Mouse (Mus musculus): Measurements from ENCODE around the gene Zbtb38. TPM values are rescaled to one million over a fixed set of nuclear protein-coding genes. Genes with fewer than 3 reads are reported as not detected.

Gene Zbtb38
- total RNA-seq, 1 experiment from 2014 or later, result 52.1 TPM

DNA sequence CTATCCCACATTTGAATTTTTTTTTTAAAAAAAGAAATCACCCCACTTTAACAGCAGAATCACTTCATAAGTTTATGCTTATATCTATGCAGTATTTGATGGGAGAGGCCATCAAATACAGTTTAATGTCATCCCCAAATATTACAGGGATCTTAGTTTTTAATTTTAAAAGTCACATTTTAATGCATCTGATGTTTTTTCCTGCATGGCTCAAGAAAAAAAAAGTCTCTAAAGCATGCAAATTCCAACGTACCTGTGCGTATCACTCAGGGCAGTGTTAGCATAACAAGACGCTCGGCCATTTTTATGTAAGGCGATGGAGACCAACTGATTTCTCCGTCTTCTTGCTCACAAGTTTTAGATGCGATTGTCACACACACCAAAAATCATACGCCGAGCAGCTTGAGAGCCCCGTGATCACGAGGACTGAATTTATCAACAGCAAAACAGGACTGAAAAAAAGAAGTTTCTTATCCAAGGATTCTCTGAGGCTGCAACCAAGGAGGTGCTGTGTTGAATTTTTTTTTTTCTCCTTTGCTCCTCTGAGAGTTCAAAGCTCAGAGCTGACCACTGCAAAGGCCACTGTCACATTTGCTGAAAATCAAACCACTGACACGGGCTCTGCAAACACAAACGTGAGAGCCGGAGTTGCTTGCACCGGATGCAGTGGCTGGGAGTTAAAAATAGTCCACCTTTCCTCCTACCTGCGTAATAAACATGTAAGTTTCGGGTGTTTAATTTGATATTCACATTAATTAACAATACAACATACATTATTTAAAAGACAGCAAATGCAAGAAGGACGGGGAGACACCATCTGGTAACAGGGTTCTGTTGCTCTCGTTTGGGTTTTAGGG is 21.4 kb downstream of the Zbtb38 start:
- no peak for DNase-seq

GRCm38 (mm10) chr9:96730311-96730625 is 22.4 kb downstream of the Zbtb38 start:
- DNase-seq, result no peak

DNA sequence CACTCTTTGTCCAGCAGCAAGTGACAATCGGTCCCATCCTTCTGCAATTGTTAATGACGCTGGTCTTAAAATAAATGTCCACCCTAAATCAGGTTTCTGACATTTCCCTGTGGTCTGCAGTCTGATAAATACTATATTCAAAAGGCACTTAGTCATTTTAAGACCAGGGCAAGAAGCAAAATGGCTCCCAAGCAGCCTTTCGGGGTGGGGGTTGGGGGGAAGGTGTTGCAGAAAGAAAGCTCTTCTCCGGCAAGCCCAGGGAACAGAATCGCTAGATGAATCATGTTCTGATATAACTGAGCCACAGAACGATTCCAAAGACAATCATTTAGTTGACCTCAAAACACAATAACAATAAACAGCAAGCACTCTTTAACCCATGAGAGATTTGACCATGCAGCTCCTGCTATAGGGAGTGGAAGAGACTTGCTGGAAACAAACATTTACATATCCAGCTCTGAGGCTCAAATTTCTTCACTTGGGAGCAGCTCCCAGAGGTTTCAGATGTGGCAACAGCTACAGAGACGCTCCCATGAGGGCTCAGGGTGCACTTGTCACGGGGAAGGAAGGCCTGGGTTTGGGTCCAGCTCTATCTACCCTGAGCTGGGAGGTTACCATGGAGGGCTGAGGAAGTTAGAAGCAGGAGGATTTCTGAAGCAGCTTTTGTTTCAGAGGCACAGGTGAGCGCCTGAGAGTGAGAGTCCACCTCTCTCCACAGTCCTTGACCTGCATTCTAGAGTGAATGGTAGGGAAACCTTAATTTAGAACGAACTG is 22.9 kb downstream of the Zbtb38 start:
- DNase-seq, result no peak

DNA sequence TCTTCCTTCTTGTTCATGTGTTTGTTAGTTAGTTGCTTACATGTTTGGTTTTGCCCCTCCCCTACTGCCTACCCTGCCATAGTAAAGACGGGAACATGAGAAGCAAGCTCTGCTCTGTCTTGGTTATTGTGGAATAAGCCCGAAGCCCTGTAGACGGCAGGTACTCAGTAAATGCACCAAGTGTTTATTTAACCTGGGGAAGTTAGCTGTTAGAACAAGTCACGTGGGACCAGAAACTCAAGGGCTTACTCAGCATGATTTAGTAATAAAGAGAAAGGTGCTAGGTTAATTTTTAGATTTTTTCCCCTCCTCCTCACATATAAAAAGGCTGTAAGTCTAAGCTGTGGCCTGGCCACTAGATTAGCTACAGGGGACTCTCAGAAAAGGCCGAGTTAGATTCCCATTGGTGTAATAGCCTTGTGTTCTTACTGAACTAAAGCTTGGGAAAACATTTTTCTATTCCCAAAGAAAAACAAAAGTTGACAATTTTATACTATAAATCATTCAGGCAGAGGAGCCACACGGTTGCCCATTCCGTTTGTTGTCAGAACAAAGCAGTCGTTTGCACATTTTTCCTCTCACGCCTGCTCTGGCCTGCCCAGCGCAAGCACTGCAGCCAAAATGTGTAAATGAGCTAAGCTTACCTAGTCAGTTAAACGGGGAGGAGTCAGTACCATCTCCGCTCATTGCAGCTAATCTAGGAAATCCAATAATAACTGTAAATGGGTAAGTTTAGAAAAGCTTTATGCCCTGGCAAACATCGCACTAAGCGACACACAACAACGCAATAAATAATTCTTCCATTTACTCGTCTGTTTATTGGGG is 24.1 kb downstream of the Zbtb38 start:
- DNase-seq, result no peak

DNA sequence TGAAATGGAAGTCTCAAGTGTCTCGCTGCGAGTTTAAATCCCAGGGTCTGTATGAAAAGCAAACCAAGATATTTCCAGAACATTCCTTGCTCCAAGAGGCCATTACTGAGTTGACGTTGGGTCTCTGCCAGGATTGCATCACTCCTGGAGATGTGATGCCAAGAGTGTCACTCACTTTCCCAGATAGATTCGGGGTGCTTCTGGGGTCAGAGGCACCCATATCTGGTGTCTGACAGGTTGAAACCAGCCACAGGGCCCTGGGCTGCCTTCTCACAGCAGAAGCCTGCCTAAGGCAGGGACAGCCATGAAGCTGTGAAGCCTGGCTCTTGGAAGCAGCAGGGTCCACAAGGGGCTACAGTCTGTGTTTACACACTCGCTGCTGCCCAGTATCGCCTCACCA is 24.9 kb downstream of the Zbtb38 start:
- peak; percentile 81 for DNase-seq

DNA sequence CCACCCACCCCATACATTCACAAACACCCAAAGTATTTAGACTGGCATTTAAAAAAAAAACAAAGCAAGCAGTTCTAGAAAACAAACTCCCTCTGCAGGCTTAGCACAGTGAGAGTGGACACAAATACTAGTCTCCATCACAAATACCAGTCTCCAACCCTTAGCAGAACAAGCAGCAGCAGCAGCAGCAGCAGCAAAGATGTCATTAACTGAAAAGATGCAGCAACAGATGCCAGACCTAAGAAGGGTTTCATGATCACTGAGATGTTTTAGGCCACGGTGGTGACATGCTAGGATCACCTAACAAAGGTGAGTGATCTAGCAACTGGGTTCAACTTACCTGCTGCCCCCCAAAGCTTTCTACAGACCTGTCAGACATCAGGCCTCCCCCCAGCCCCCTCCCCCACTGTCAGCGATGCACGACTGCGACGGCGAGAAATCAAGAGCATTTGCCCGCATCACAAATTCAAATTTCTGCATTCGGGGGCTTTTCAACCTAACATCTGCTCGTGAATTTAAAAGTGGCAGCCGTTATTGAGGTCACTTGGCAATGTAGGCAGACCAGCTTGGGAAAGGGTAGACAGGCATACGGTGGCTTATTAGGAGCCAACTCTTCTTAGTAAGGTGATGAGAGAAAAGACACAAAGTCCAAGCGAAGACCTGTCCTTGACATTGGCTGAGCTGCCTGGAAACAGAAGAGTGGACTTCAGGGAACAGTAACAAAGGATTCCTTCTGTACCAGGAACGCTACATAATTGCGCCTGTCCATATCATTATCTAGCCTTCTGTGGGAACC is 26.1 kb downstream of the Zbtb38 start:
- DNase-seq, result no peak

DNA sequence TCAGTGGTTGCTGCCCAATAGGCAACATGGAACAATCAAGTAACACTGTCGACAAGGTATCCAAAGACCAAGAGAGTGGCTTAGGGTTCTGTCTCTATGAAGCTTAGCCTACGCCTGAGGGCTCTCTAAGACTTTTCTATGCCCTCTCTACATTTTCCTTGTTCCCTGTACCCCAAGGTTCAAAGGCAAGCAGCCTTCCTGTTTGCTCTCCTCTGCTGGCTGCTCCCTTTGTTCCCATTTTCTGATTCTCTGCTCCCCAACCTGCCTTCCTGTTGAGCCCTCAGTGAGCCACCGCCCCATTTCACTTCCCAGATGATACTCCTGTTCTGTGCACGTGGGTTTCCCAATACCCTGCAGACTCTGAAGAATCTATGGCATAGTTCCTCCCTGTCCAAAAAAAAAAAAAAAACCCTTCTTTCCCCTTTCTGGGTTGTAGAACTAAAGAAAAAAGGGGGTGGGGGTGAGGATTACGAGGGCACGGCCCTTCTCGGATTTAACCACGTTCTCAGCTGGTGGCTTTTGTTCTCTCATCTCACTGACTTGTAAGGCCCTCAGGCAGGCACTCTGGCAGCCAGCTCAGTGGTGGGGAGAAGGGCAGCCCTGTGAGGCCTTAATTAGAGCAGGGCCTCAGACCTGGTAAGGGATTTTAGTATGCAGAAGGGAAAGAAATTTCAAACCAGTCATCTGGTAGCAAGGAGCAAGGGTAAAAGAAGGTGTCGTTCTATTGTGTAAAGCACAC is 26.9 kb downstream of the Zbtb38 start:
- DNase-seq, result no peak

- no peak for DNase-seq
Measured at GRCm38 (mm10) chr9:96723650-96724049, 29.0 kb downstream of the Zbtb38 start.

GRCm38 (mm10) chr9:96721163-96721799 is 31.4 kb downstream of the Zbtb38 start:
- no peak for DNase-seq

DNA sequence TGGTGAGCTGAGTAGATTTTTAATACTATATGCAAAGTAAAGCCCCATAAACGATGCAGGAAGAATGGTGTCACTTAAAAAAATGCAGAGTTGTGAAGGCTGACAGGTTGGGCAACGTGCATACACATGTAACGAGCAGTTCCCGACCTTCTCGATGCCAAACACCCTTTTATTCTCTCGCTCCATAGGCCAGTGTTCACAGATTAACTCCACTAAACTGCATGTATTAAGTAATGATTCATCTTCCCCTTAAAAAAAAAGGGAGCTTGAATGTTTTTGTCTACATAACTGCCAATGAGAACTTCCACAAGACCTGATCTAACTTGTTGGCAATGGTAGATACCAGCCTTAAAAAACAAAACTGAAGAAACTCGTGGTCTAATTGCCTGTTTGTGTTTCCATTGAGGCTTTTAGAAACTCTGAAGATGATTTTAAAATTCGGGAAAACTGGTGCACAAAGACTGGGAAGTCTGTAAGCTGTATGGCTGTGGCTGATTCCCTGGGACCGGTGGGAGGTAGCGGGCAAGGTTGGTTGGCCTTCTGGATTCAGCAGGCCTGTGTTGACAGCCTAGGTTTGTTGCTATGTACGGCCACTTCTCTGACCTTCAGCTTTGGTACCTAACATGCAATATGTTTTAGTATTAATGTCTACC is 32.0 kb downstream of the Zbtb38 start:
- DNase-seq, result no peak

GRCm38 (mm10) chr9:96719408-96720158 is 33.0 kb downstream of the Zbtb38 start:
- peak; percentile 88 for DNase-seq

DNA sequence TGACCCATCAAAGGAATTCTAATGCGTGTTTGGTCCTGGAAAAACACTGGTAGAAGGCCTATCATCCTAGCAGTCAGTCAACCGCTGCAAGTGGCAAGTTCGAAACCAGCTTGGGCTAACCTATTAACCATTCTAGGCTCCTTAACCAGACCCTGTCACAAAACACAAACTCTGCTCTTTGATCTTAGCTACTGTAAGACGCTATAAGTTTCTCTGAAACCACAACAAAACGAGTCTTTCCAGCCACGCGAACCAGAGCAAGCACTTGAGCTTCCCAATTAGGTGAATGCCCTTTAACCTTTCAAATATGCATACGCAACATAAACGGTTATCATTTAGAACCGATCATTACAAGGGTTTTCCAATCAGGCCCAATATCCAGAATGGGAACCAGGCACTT is 33.7 kb downstream of the Zbtb38 start:
- DNase-seq, result no peak

DNA sequence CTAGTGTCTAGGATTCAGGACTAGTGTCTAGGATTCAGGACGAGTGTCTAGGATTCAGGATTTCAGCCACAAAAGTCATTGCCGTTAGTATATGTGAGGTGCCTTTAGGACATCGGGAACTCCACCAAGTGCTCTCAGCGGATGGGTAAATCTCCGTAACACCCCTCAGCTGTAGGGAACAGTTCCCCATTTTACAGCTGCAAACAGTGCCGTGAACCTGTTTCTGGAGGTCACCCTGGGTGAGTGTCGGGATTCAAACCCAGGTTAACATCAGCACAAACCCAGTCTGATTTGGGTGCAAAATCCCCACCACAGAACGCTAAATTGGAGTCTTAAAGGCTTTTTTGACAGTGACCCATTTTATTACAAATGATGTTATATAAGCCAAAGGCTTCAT is 34.2 kb downstream of the Zbtb38 start:
- DNase-seq, result no peak

DNA sequence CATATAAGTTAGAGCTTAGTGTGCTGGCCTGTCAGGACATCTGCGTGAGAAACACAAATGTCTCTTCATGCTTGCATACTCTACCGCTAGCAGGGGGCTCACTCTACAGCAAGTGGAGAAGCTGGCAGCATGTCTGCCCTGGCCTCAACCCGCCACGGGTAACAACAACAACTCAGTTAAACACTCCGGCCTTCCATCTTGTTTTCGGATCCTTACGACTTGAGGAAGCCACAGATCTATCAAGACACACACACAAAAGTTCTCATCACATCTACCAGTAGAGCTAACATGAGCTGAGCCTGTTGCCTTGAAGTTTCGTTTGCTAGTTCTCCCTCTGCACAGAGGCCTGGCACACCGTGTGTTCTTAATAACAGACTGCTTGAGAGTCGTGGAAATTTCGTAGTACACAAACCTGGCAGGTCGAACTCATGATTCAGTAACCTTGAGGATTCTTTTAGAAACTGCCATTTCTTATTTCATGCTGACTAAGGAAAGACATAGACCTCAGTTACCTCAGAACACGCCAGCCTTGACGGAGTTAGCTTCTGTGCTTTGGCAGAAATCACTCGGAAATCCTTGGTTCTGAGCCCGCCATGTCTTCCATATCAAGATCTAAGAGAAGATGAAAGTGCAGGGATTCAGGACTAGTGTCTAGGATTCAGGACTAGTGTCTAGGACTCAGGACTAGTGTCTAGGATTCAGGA is 34.8 kb downstream of the Zbtb38 start:
- no peak for DNase-seq

GRCm38 (mm10) chr9:96716735-96717444 is 35.7 kb downstream of the Zbtb38 start:
- no peak for DNase-seq

DNA sequence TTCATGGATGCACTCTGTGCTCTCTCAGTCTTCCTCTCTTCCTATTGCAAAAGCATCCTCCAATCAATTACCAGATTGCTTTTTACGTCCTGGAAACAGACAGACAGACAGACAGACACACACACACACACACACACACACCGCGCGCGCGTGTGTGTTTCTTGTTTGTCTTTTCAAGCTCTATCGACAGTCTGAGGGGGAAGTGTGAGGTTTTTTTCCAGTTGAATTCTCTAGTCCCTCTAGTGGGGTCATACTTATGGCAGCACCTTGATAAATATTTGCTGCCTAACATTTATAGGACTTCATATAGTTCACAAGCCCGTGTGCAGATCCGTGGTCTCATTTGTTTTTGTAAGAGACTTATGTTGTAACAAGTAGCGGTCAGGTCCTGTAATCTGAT is 36.5 kb downstream of the Zbtb38 start:
- DNase-seq, result no peak

DNA sequence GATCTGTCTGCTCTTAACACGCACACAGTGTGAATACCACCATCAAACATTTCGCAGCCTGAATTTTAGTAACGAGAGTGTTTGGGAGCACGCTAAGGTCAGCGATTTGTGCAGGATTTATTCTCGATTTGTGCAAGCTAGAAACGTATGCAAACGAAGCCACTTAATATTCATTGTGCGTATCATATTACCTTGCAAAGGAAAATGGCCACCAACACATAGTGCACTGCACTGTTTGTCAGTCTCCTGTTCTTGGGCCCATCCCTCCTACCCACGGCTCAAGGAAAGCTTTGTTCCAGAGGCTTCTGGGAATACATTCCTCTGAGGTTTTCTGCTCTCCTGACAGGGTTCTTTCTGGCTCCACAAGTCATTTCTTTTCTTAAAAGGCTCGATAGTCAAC is 37.5 kb downstream of the Zbtb38 start:
- no peak for DNase-seq
